Mouse (Mus musculus) heart, adult 2 months (tissue): ENCODE data around the gene Cux2.

Experiments
- CTCF ChIP-seq: fragments of 200-600 bp; IDR thresholded peaks from 2 replicates; pipeline ENCODE4 v1.8.1; 2022; ENCODE audit warnings: antibody characterized with exemption, mild to moderate bottlenecking, moderate library complexity
- EP300 ChIP-seq: fragments of 200-500 bp; IDR thresholded peaks from 2 replicates; pipeline ENCODE4 v1.6.1; 2011; ENCODE audit warnings: low read depth, low read length, control low read depth; ENCODE audit not compliant: insufficient read depth
- POLR2A ChIP-seq: fragments of 200-500 bp; IDR thresholded peaks from 2 replicates; pipeline ENCODE4 v1.6.1; 2011; ENCODE audit warnings: mild to moderate bottlenecking, low read depth, low read length, control low read depth; ENCODE audit not compliant: insufficient read depth

GRCm38 (mm10) chr5:121968416-121968815, 81.5 kb downstream of the Cux2 start:
- no peak for TF ChIP-seq CTCF
- no peak for TF ChIP-seq POLR2A
- TF ChIP-seq EP300: no peak
